In the genomic region with DNA sequence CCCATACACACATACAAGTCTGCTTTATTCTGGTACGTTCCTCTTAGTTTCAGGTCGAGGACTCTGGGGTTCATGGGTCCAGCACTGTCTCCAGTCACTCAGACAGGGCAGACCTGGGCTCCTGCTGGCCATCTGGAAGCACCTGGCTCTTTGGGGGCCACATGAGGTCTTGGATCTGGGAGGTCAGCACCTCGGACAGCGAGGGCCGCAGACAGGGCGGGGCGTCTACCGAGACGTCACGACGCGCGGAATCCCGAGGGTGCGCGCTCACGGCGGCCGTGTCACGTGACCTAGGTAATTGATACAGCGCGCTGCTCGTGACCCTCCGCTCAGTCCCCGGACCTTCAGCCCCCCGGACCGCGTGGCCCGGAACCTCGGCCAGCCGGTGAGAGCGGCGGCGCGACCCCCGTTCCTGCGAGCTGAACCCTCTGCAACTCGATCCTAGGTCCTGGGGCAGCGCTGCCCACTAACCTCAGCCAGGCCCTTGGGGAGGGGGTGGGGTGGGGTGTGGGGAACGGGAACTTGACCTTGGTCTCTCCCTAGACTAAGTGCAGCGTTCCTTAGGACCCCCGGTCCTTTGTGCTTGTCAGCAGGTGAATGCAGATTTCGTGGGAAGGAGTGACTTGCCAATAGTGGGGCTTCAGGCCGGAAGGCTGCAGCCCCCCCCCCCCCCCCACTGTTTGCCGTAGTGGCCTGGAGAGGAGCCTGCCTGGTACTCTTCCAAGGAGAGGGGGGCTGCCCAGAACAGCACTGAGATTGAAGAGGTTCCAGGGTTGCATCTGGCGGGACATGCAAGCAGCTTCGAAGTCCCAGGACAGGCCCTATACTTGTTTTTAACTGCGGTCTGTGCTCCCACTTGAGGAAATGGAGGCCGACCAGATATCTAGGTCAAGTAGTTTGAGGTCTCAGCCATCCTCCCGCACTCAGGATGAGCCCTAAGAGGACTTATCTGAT, we compare ENCODE assay signal across 8 mouse cellular contexts. TPM values are rescaled to one million over a fixed set of nuclear protein-coding genes. Genes with fewer than 3 reads are reported as not detected.
DNase-seq lines count a peak whose midpoint lies in the region; ATAC-seq and TF ChIP-seq lines count a peak whose summit lies in the region.

A gene (plus strand): TSS at position 288 of the 954 bp plus-strand sequence.

- TF ChIP-seq CTCF in bone marrow macrophage, adult 2 months (IDR thresholded peaks at IDR 0.05; ENCODE audit: low read depth, low read length), result no peak

- DNase-seq in B cell, adult 2 months, result peak; percentile 57 to 58
- peak; percentile 35 for DNase-seq in heart, adult 8-10 months (ENCODE audit: low spot score)
- peak; percentile 31 to 56 for DNase-seq in kidney, adult 8-10 months
- DNase-seq in midbrain, embryonic 14.5 days, result peak; percentile 90
- peak; percentile 58 to 76 for DNase-seq in spleen, postnatal 4 days (ENCODE audit: low spot score in 2 of 2)

- peak; percentile 76 for ATAC-seq in embryonic facial prominence, embryonic 15.5 days (ENCODE audit: insufficient number of reproducible peaks, low FRiP score, low TSS enrichment, low read depth)
- ATAC-seq in limb, embryonic 12.5 days (ENCODE audit: insufficient number of reproducible peaks, insufficient read depth, low FRiP score, low TSS enrichment, low read depth), result peak; percentile 82
- ATAC-seq in midbrain, embryonic 14.5 days (ENCODE audit: low FRiP score, low TSS enrichment), result peak; percentile 85

- H3K4me2 ChIP-seq in embryonic facial prominence, embryonic 15.5 days (replicated peaks), result peak within 1 kb of the TSS; percentile 90
- peak within 1 kb of the TSS; percentile 83 for H3K4me2 ChIP-seq in limb, embryonic 12.5 days
- H3K4me2 ChIP-seq in midbrain, embryonic 14.5 days (ENCODE audit: low read length), result peak within 1 kb of the TSS; percentile 84

- WGBS in embryonic facial prominence, embryonic 15.5 days, result 4% methylated on average over 48 of the region's 50 CpGs
- WGBS in limb, embryonic 12.5 days, result 4% methylated on average over 50 of the region's 50 CpGs
- WGBS in midbrain, embryonic 14.5 days, result 5% methylated on average over 49 of the region's 50 CpGs

- no peak for TF ChIP-seq POLR2A in bone marrow macrophage, adult 2 months (IDR thresholded peaks at IDR 0.05; ENCODE audit: borderline replicate concordance, low read depth, low read length)

- peak within 1 kb of the TSS; percentile 55 for H3K9ac ChIP-seq in embryonic facial prominence, embryonic 15.5 days
- H3K9ac ChIP-seq in limb, embryonic 12.5 days (replicated peaks), result peak within 1 kb of the TSS; percentile 73
- peak within 1 kb of the TSS; percentile 76 for H3K9ac ChIP-seq in midbrain, embryonic 14.5 days (replicated peaks; ENCODE audit: low read length)

- peak within 1 kb of the TSS; percentile 74 for H3K4me3 ChIP-seq in bone marrow macrophage, adult 2 months (ENCODE audit: insufficient read depth, low read length)
- H3K4me3 ChIP-seq in embryonic facial prominence, embryonic 15.5 days (replicated peaks), result peak within 1 kb of the TSS; percentile 72
- H3K4me3 ChIP-seq in limb, embryonic 12.5 days (replicated peaks), result peak within 1 kb of the TSS; percentile 67
- peak within 1 kb of the TSS; percentile 67 for H3K4me3 ChIP-seq in midbrain, embryonic 14.5 days (replicated peaks; ENCODE audit: low read depth, low read length)

- no peak within 1 kb of the TSS for H3K27ac ChIP-seq in bone marrow macrophage, adult 2 months (ENCODE audit: insufficient read depth, low read depth, low read length)
- H3K27ac ChIP-seq in embryonic facial prominence, embryonic 15.5 days (replicated peaks), result no peak within 1 kb of the TSS
- H3K27ac ChIP-seq in limb, embryonic 12.5 days, result 0 out of 2 replicates have a peak within 1 kb of the TSS, but pooled peaks have one; percentile 4
- peak within 1 kb of the TSS; percentile 55 for H3K27ac ChIP-seq in midbrain, embryonic 14.5 days (replicated peaks; ENCODE audit: low read depth, low read length)

- H3K36me3 ChIP-seq in embryonic facial prominence, embryonic 15.5 days, result no peaks in the 10 kb centered on the region
- H3K36me3 ChIP-seq in limb, embryonic 12.5 days, result 0 out of 2 replicates have a peak, but pooled peaks cover 3% of the 10 kb centered on the region
- 0 out of 2 replicates have a peak, but pooled peaks cover 2% of the 10 kb centered on the region for H3K36me3 ChIP-seq in midbrain, embryonic 14.5 days (ENCODE audit: control insufficient read depth, insufficient read depth, low read length)

- no peaks in the 10 kb centered on the region for H3K27me3 ChIP-seq in embryonic facial prominence, embryonic 15.5 days
- H3K27me3 ChIP-seq in limb, embryonic 12.5 days, result no peaks in the 10 kb centered on the region
- H3K27me3 ChIP-seq in midbrain, embryonic 14.5 days (ENCODE audit: control insufficient read depth, insufficient read depth, low read length), result no peaks in the 10 kb centered on the region

- no peaks in the 10 kb centered on the region for H3K9me3 ChIP-seq in embryonic facial prominence, embryonic 15.5 days (replicated peaks)
- no peaks in the 10 kb centered on the region for H3K9me3 ChIP-seq in limb, embryonic 12.5 days
- no peaks in the 10 kb centered on the region for H3K9me3 ChIP-seq in midbrain, embryonic 14.5 days (ENCODE audit: control insufficient read depth, low read length)

- 0 out of 2 replicates have a peak, but pooled peaks cover 2% of the 10 kb centered on the region for H3K4me1 ChIP-seq in bone marrow macrophage, adult 2 months (ENCODE audit: control insufficient read depth, insufficient read depth, low read length)
- H3K4me1 ChIP-seq in embryonic facial prominence, embryonic 15.5 days, result peaks cover 13% of the 10 kb centered on the region; the same call in 1 of the 2 replicates
- H3K4me1 ChIP-seq in limb, embryonic 12.5 days (replicated peaks), result peaks cover 4% of the 10 kb centered on the region
- peaks cover 11% of the 10 kb centered on the region for H3K4me1 ChIP-seq in midbrain, embryonic 14.5 days (ENCODE audit: control insufficient read depth, insufficient read depth, low read length)

RNA-seq across cellular contexts. Expression of the gene that starts here (rescaled TPM):
- polyA plus RNA-seq in bone marrow macrophage, adult 2 months (2012; ENCODE audit: insufficient read depth, insufficient read length, missing spikeins), result not detected in 2 replicates
- polyA plus RNA-seq in embryonic facial prominence, embryonic 15.5 days (2015; fragmentation: Nextera tagmentation; extraction: Ambion mirVana), result 12.5 and 13.9 TPM in 2 replicates
- 100 to 1,000 TPM in 1 of 4 experiments, 10 to 100 TPM in 3; 68.9 to 104 (median 88.7) TPM for total RNA-seq in heart, adult 8-10 months (2022)
- 17.2 and 19.1 TPM in 2 replicates for polyA plus RNA-seq in limb, embryonic 12.5 days (2016; fragmentation: Nextera tagmentation; extraction: Ambion mirVana)
- polyA plus RNA-seq in midbrain, embryonic 14.5 days (2014; fragmentation: Nextera tagmentation; extraction: Ambion mirVana), result 18.8 and 22.9 TPM in 2 replicates

Comparison
In these comparisons a context has a peak if more than half of its experiments do, and no peak if none do; other contexts are left out.
1. RNA of the gene that starts here (polyA plus RNA-seq): 18.8 to 22.9 TPM in midbrain, embryonic 14.5 days, 17.2 to 19.1 TPM in limb, embryonic 12.5 days and 12.5 to 13.9 TPM in embryonic facial prominence, embryonic 15.5 days; not detected in bone marrow macrophage, adult 2 months; every median in the first group is over 10 times any median in the second.
2. DNase-seq: peak in every context shown above with its lines; median percentile 90 in midbrain, embryonic 14.5 days; 67 in spleen, postnatal 4 days; 58 in B cell, adult 2 months; 44 in kidney, adult 8-10 months; 35 in heart, adult 8-10 months.
3. H3K27ac ChIP-seq: peak in limb, embryonic 12.5 days (single experiment) and midbrain, embryonic 14.5 days (single experiment); none in bone marrow macrophage, adult 2 months (single experiment) and embryonic facial prominence, embryonic 15.5 days (single experiment).
4. Peak in every context shown above with its lines, with median percentiles within 50 percentile points of each other: H3K4me3 ChIP-seq, ATAC-seq, H3K4me2 ChIP-seq and H3K9ac ChIP-seq.